Mouse (Mus musculus) myocyte (in vitro differentiated cells): ENCODE results near the gene Bola2. TPM values are rescaled to one million over a fixed set of nuclear protein-coding genes. Genes with fewer than 3 reads are reported as not detected.

Experiments used
- H3K27me3 ChIP-seq: one replicate; pipeline ENCODE4 v1.6.1; 2011; ENCODE audit not compliant: control insufficient read depth, insufficient read depth, insufficient read length
- H3K36me3 ChIP-seq: one replicate; pipeline ENCODE4 v1.6.1; 2011; ENCODE audit not compliant: control insufficient read depth, insufficient read depth
- H3K4me2 ChIP-seq: one replicate; pipeline ENCODE4 v1.6.1; 2011; ENCODE audit warnings: low read depth, control low read depth
- H3K4me3 ChIP-seq: one replicate; pipeline ENCODE4 v1.5.1; 2011; ENCODE audit warnings: mild to moderate bottlenecking, control low read depth, moderate library complexity
- H3K79me2 ChIP-seq: one replicate; pipeline ENCODE4 v1.6.1; 2011; ENCODE audit not compliant: control insufficient read depth, insufficient read depth
- H3ac ChIP-seq: one replicate; pipeline ENCODE4 v1.6.1; 2011; ENCODE audit not compliant: control insufficient read depth, insufficient read length
- CEBPB ChIP-seq: IDR thresholded peaks from 2 replicates; pipeline ENCODE4 v1.6.1; 2011; ENCODE audit warnings: mild to moderate bottlenecking, moderate library complexity; ENCODE audit not compliant: poor library complexity, insufficient read depth, severe bottlenecking
- E2F4 ChIP-seq: IDR thresholded peaks from one replicate; pipeline ENCODE4 v1.6.1; 2011; ENCODE audit warnings: mild to moderate bottlenecking, control low read depth, moderate library complexity; ENCODE audit not compliant: insufficient read depth
- MAX ChIP-seq: IDR thresholded peaks from one replicate; pipeline ENCODE4 v1.6.1; 2011; ENCODE audit warnings: low read depth, mild to moderate bottlenecking, control low read depth
- MYOD1 ChIP-seq, 3 experiments: IDR thresholded peaks; one replicate each; pipeline ENCODE4 v1.6.1; 2011; ENCODE audit warnings: control low read depth in 2 of 3, low read depth in 2 of 3, mild to moderate bottlenecking in 2 of 3, moderate library complexity in 1 of 3; ENCODE audit not compliant: insufficient read length in 2 of 3, control insufficient read depth in 1 of 3
- MYOG ChIP-seq, 3 experiments: IDR thresholded peaks; one replicate each; pipeline ENCODE4 v1.6.1; 2011; ENCODE audit warnings: control low read depth in 2 of 3, low read depth in 2 of 3, mild to moderate bottlenecking in 2 of 3; ENCODE audit not compliant: insufficient read length in 2 of 3, control insufficient read depth in 1 of 3, insufficient read depth in 1 of 3
- POLR2A ChIP-seq: IDR thresholded peaks from one replicate; pipeline ENCODE4 v1.6.1; 2011; ENCODE audit warnings: low read depth, mild to moderate bottlenecking, control low read depth, moderate library complexity; ENCODE audit not compliant: insufficient read length
- POLR2AphosphoS2 ChIP-seq: IDR thresholded peaks from one replicate; pipeline ENCODE4 v1.6.1; 2011; ENCODE audit warnings: low read depth, control low read depth; ENCODE audit not compliant: insufficient read length
- REST ChIP-seq: IDR thresholded peaks from one replicate; pipeline ENCODE4 v1.6.1; 2011; ENCODE audit warnings: mild to moderate bottlenecking, control low read depth, moderate library complexity; ENCODE audit not compliant: insufficient read depth, insufficient read length
- SRF ChIP-seq: IDR thresholded peaks from one replicate; pipeline ENCODE4 v1.6.1; 2011; ENCODE audit warnings: low read depth; ENCODE audit not compliant: control insufficient read depth, insufficient read length
- TCF12 ChIP-seq: IDR thresholded peaks from one replicate; pipeline ENCODE4 v1.6.1; 2011; ENCODE audit warnings: mild to moderate bottlenecking, control low read depth; ENCODE audit not compliant: poor library complexity, insufficient read depth, severe bottlenecking
- TCF3 ChIP-seq: IDR thresholded peaks from one replicate; pipeline ENCODE4 v1.6.1; 2011; ENCODE audit warnings: low read depth, control low read depth; ENCODE audit not compliant: insufficient read length
- USF1 ChIP-seq: IDR thresholded peaks from one replicate; pipeline ENCODE4 v1.6.1; 2011; ENCODE audit warnings: low read depth, mild to moderate bottlenecking, control low read depth, moderate library complexity
- polyA plus RNA-seq: library from polyadenylated mRNA; unstranded; fragments of >200 nt; fragmentation: generic; extraction: Trizol; gene quantifications from one replicate; pipeline ENCODE4 v1.2.1, GENCODE M21; 2012; ENCODE audit warnings: missing spikeins

The Bola2 gene
- polyA plus RNA-seq, 1 experiment, result 79.7 TPM

DNA sequence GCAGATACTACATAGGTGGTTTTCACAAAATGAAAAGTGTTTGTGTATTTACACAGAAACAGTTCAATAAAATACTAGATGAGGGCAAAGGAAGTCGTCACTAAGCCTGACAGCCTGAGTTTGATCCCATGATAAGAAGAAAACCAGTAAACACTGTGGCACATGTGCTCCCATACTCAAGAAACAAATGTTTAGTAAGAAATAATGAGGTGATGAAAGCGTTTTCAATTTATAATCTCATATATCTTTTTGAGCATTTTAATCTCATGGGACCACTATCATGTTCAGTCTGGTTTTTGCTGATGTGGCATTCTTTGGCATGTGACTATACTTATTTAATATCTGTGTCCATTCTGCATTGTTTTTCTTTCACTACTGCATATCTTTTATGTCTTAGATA lies 41.2 kb upstream of the Bola2 start:
- no peaks in the 10 kb centered on the region for H3K36me3 ChIP-seq
- H3K27me3 ChIP-seq, result no peaks in the 10 kb centered on the region
- H3K4me3 ChIP-seq, result no peak overlapping the region
- H3K4me2 ChIP-seq, result no peak overlapping the region
- H3ac ChIP-seq, result no peak overlapping the region
- no peak for TF ChIP-seq POLR2A
- no peak for TF ChIP-seq MYOG (IDR thresholded peaks at IDR 0.05; ENCODE audit: control insufficient read depth in 1 of 3, insufficient read depth in 1 of 3, insufficient read length in 2 of 3, low read depth in 2 of 3)
- TF ChIP-seq MYOD1 (IDR thresholded peaks at IDR 0.05; ENCODE audit: control insufficient read depth in 1 of 3, insufficient read length in 2 of 3, low read depth in 2 of 3), result no peak
- no peak for TF ChIP-seq MAX
- no peak for TF ChIP-seq TCF3
- TF ChIP-seq CEBPB, result no peak
- TF ChIP-seq POLR2AphosphoS2, result no peak
- no peak for TF ChIP-seq TCF12
- no peak for TF ChIP-seq E2F4
- no peak for TF ChIP-seq REST
- no peak for TF ChIP-seq SRF
- TF ChIP-seq USF1, result no peak
- H3K79me2 ChIP-seq, result peaks cover 14% of the 10 kb centered on the region

DNA sequence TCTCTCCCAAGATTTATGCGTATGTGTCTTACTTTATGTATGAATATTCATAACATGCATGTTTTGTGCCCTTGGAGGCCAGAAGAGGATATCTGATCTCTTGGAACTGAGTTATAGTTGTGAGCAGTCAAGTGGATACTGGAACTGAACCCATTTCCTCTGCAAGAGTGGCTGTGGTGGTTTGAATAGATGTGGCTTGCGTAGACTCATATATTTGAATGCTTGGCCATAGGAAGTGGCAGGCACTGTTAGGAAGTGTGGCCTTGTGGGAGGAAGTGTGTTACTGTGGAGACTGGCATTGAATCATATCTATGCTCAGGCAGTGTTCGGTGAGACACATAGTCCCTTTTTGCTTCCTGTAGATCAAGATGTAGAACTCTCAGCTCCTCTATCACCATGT lies 39.5 kb upstream of the Bola2 start:
- Histone ChIP-seq H3K4me2 (no peak overlapping the region), H3K4me3 (no peak overlapping the region), H3K27me3 (no peaks in the 10 kb centered on the region), H3K36me3 (no peaks in the 10 kb centered on the region), H3ac (no peak overlapping the region), H3K79me2 (peaks cover 5% of the 10 kb centered on the region)
- TF ChIP-seq MYOG (IDR thresholded peaks at IDR 0.05; ENCODE audit: control insufficient read depth in 1 of 3, insufficient read depth in 1 of 3, insufficient read length in 2 of 3, low read depth in 2 of 3) (no peak), USF1 (no peak), TCF12 (no peak), REST (no peak), CEBPB (no peak), MYOD1 (IDR thresholded peaks at IDR 0.05; ENCODE audit: control insufficient read depth in 1 of 3, insufficient read length in 2 of 3, low read depth in 2 of 3) (no peak), E2F4 (no peak), POLR2A (no peak), SRF (no peak), TCF3 (no peak), POLR2AphosphoS2 (no peak), MAX (no peak)

DNA sequence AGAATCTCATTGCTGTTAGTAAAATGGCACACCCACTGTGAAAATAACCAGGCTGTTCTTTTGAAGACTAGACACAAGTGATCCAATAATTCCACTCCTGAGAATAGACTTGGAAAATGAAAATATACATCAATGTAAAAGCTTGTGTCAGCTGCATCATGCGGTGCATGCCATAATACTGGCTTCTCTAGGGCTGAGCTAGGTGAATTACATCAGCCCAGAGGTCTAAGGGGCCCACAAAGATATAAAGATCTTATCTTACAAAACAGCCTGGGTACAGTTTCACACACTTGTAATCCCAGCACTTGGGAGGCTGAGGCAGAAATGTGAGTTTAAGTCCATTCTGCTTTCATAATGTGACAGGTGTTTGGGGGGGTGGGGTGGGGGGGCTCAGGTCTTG lies 37.7 kb upstream of the Bola2 start:
- TF ChIP-seq CEBPB (no peak), POLR2A (no peak), USF1 (no peak), MYOG (IDR thresholded peaks at IDR 0.05; ENCODE audit: control insufficient read depth in 1 of 3, insufficient read depth in 1 of 3, insufficient read length in 2 of 3, low read depth in 2 of 3) (no peak), TCF12 (no peak), POLR2AphosphoS2 (no peak), SRF (no peak), TCF3 (no peak), MYOD1 (IDR thresholded peaks at IDR 0.05; ENCODE audit: control insufficient read depth in 1 of 3, insufficient read length in 2 of 3, low read depth in 2 of 3) (no peak), REST (no peak), MAX (no peak), E2F4 (no peak)
- no peak overlapping the region for H3K4me3 ChIP-seq
- H3K27me3 ChIP-seq, result no peaks in the 10 kb centered on the region
- H3K4me2 ChIP-seq, result no peak overlapping the region
- peaks cover 5% of the 10 kb centered on the region for H3K79me2 ChIP-seq
- H3ac ChIP-seq, result no peak overlapping the region
- no peaks in the 10 kb centered on the region for H3K36me3 ChIP-seq

DNA sequence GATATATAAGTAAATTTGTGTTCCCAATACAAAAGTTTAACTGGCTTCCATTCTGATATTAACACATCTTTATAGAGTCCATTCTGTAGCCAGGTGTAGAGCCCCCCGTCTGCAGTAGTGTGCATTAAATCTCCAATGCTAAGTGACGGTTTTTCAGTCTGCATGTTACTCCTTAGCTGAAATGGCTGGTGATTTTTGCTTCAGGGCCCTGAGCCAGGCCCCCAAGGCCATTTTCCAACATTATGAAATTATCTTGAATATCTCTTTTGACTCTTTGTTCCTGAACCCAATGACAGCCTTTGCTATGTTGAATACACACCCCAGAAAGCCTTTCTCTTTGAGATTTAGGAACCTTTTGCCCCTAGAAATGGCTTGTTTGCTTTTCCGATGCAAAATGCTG lies 35.4 kb upstream of the Bola2 start:
- Histone ChIP-seq H3ac (no peak overlapping the region), H3K79me2 (no peaks in the 10 kb centered on the region), H3K4me2 (no peak overlapping the region), H3K36me3 (no peaks in the 10 kb centered on the region), H3K4me3 (no peak overlapping the region), H3K27me3 (no peaks in the 10 kb centered on the region)
- no peak for TF ChIP-seq E2F4
- no peak for TF ChIP-seq POLR2AphosphoS2
- TF ChIP-seq TCF3, result no peak
- TF ChIP-seq MAX, result no peak
- no peak for TF ChIP-seq TCF12
- TF ChIP-seq REST, result no peak
- TF ChIP-seq SRF, result no peak
- TF ChIP-seq CEBPB, result no peak
- no peak for TF ChIP-seq USF1
- no peak for TF ChIP-seq MYOG (IDR thresholded peaks at IDR 0.05; ENCODE audit: control insufficient read depth in 1 of 3, insufficient read depth in 1 of 3, insufficient read length in 2 of 3, low read depth in 2 of 3)
- no peak for TF ChIP-seq MYOD1 (IDR thresholded peaks at IDR 0.05; ENCODE audit: control insufficient read depth in 1 of 3, insufficient read length in 2 of 3, low read depth in 2 of 3)
- no peak for TF ChIP-seq POLR2A

DNA sequence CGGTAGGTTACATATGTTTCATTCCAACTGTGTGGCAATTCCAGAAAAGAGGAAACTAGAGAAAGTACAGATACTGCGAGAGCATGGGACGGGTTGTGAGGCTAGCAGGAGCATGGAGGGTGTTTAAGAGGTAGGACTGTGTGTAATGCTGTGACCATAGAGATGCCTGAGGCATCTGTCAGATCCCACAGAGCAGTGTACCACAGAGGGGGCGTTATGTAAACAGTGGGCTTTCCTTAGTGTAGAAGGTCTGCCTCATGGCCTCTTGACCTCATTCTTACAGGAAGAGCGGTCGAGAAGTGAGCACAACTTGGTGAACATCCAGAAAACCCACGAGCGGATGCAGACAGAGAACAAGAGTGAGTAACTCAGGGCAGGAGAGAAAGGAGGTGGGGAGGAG lies 31.6 kb upstream of the Bola2 start:
- Histone ChIP-seq H3K27me3 (no peaks in the 10 kb centered on the region), H3ac (no peak overlapping the region), H3K4me3 (no peak overlapping the region), H3K4me2 (no peak overlapping the region), H3K36me3 (no peaks in the 10 kb centered on the region), H3K79me2 (no peaks in the 10 kb centered on the region)
- TF ChIP-seq MYOD1 (IDR thresholded peaks at IDR 0.05; ENCODE audit: control insufficient read depth in 1 of 3, insufficient read length in 2 of 3, low read depth in 2 of 3), result no peak
- no peak for TF ChIP-seq USF1
- TF ChIP-seq SRF, result no peak
- TF ChIP-seq POLR2A, result no peak
- TF ChIP-seq REST, result no peak
- TF ChIP-seq TCF12, result no peak
- no peak for TF ChIP-seq E2F4
- TF ChIP-seq POLR2AphosphoS2, result no peak
- no peak for TF ChIP-seq MAX
- TF ChIP-seq MYOG (IDR thresholded peaks at IDR 0.05; ENCODE audit: control insufficient read depth in 1 of 3, insufficient read depth in 1 of 3, insufficient read length in 2 of 3, low read depth in 2 of 3), result no peak
